Mouse (Mus musculus) midbrain, embryonic 11.5 days (tissue): ENCODE data around the gene Ltbp1. TPM values are rescaled to one million over a fixed set of nuclear protein-coding genes. Genes with fewer than 3 reads are reported as not detected.

Experiments used
- ATAC-seq: fragments of 200-750 bp; cut with Nextera tagmentation; 2 replicates; pipeline ENCODE4 v1.8.0; 2017; ENCODE audit warnings: moderate TSS enrichment, moderate library complexity; ENCODE audit not compliant: low FRiP score
- DNase-seq: peaks from one replicate; pipeline ENCODE4 v3.0.0; 2015; ENCODE audit warnings: low spot score; ENCODE audit errors: missing footprints
- H3K27ac ChIP-seq: fragments of 300-500 bp; sonication (generic); 2 replicates; pipeline ENCODE4 v1.5.1; 2014; ENCODE audit warnings: low read depth, low read length
- H3K27me3 ChIP-seq: fragments of 300-500 bp; sonication (generic); 2 replicates; pipeline ENCODE4 v1.6.1; 2014; ENCODE audit warnings: mild to moderate bottlenecking, low read length, moderate library complexity, mixed read lengths; ENCODE audit not compliant: control insufficient read depth, insufficient read depth
- H3K36me3 ChIP-seq: fragments of 300-500 bp; sonication (generic); 2 replicates; pipeline ENCODE4 v1.6.1; 2014; ENCODE audit warnings: mild to moderate bottlenecking, low read length, moderate library complexity, mixed read lengths; ENCODE audit not compliant: control insufficient read depth, insufficient read depth
- H3K4me1 ChIP-seq: fragments of 300-500 bp; sonication (generic); 2 replicates; pipeline ENCODE4 v1.6.1; 2014; ENCODE audit warnings: low read length; ENCODE audit not compliant: control insufficient read depth, insufficient read depth
- H3K4me2 ChIP-seq: fragments of 300-500 bp; sonication (generic); 2 replicates; pipeline ENCODE4 v1.6.1; 2014; ENCODE audit warnings: mild to moderate bottlenecking, moderate library complexity
- H3K4me3 ChIP-seq: fragments of 300-500 bp; sonication (generic); 2 replicates; pipeline ENCODE4 v1.5.1; 2014; ENCODE audit warnings: low read depth, low read length
- H3K9ac ChIP-seq: fragments of 300-500 bp; sonication (generic); 2 replicates; pipeline ENCODE4 v1.6.1; 2014; ENCODE audit warnings: low read length
- H3K9me3 ChIP-seq: fragments of 300-500 bp; sonication (generic); 2 replicates; pipeline ENCODE4 v1.6.1; 2016; ENCODE audit warnings: low read length; ENCODE audit not compliant: control insufficient read depth
- WGBS: fragments of 180-500 bp; shearing (Covaris S2); extraction: QIAGEN DNeasy Blood & Tissue Kit; methylation state at CpG from one replicate; pipeline ENCODE4 v1.1.7; 2014; 5-methylcytosine and 5-hydroxymethylcytosine counted together
- polyA plus RNA-seq: library from polyadenylated mRNA; unstranded; fragments of >200 nt; fragmentation: Nextera tagmentation; extraction: Ambion mirVana; gene quantifications from 2 replicates; pipeline ENCODE4 v1.2.1, GENCODE M21; 2014

Ltbp1 gene
- polyA plus RNA-seq, 1 experiment from 2014 or later, result 6.2 TPM

DNA sequence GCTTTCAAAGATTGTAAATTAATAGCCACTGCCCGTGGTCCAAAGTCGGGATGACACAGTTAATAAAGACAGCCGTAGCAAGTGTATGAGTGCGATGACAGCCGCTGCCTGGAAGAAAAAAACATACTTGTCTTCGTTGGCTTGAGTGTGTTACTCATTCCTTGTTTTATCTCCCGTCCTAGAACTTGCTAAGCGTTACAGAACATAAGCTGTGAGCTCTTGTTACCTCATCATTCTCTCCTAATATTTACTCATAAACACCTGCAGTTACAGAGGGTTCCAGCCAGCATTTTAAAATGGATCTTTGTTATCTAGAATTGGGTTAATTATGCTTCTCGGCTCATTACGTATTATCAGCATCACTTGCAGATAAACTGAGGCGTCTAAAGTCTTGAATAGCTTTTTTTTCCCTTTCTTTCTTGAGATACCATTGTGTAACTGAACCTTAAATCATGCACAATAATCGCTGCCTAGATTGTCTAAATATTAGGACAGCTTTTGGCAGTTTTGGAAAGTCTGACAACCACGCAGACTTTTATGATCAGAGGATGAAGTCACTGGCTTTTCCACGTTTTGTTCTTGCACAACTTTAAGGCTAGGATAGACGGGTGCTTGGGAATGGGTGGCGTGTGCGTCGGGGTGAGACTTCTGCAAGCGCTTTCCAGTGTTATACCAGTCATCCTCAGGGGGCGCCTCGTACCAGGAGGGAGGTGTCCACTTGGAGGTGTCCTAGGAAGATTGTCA is 28.7 kb downstream of the Ltbp1 start:
- no peaks in the 10 kb centered on the region for H3K27me3 ChIP-seq
- DNase-seq, result no peak
- H3K4me2 ChIP-seq, result no peak overlapping the region
- H3K9ac ChIP-seq, result no peak overlapping the region
- WGBS, result 91% methylated on average over 21 of the region's 21 CpGs
- H3K4me1 ChIP-seq, result no peaks in the 10 kb centered on the region
- H3K27ac ChIP-seq, result no peak overlapping the region
- ATAC-seq, result no peak
- no peak overlapping the region for H3K4me3 ChIP-seq
- no peaks in the 10 kb centered on the region for H3K9me3 ChIP-seq
- no peaks in the 10 kb centered on the region for H3K36me3 ChIP-seq

DNA sequence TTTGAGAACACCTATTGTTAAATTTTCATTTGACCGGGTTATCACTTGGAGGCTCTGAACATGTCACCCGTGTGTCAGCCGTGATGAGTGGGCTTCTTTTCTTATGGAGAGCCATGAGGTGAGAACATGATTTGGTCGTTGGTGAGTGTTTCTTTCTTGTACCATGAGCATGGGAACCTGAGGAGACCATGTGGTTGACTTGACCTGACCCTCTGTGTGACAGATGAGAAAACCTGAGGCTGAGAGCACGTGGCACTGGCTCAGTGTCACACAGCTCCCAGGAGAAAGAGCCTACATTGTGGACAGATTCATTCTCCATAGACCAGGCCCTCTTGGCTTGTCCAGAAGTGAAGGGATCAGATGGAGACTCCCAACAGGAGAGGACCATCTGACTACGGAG is 31.5 kb downstream of the Ltbp1 start:
- DNase-seq, result no peak
- no peak for ATAC-seq
- no peak overlapping the region for H3K9ac ChIP-seq
- no peaks in the 10 kb centered on the region for H3K9me3 ChIP-seq
- H3K4me1 ChIP-seq, result no peaks in the 10 kb centered on the region
- no peaks in the 10 kb centered on the region for H3K27me3 ChIP-seq
- WGBS, result 84% methylated on average over 6 of the region's 6 CpGs
- H3K36me3 ChIP-seq, result no peaks in the 10 kb centered on the region
- no peak overlapping the region for H3K4me3 ChIP-seq
- H3K27ac ChIP-seq, result no peak overlapping the region
- no peak overlapping the region for H3K4me2 ChIP-seq

DNA sequence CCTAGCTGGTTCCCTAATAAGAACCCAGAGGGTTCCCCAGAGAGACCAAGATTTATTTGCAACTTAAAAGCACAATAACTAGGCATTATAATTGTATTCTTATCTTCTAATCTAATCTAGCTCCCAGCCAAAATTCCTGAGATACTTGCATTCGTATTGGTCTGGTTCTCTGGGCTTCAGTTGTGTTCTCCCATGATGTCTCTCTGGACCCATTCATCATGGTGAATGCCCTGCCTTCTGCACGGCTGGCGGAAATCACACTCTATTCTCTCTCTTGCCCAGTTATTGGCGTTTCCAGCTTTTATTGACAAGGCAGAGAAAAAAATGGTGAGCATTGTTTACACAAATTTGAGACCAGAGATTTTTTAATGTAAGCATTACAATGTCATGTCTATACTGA is 33.6 kb downstream of the Ltbp1 start:
- Histone ChIP-seq H3K36me3 (no peaks in the 10 kb centered on the region), H3K4me1 (no peaks in the 10 kb centered on the region), H3K27me3 (no peaks in the 10 kb centered on the region), H3K9me3 (no peaks in the 10 kb centered on the region), H3K4me3 (no peak overlapping the region), H3K27ac (no peak overlapping the region), H3K4me2 (no peak overlapping the region), H3K9ac (no peak overlapping the region)
- DNase-seq (no peak), ATAC-seq (no peak)
- 83% methylated on average over 4 of the region's 4 CpGs for WGBS

DNA sequence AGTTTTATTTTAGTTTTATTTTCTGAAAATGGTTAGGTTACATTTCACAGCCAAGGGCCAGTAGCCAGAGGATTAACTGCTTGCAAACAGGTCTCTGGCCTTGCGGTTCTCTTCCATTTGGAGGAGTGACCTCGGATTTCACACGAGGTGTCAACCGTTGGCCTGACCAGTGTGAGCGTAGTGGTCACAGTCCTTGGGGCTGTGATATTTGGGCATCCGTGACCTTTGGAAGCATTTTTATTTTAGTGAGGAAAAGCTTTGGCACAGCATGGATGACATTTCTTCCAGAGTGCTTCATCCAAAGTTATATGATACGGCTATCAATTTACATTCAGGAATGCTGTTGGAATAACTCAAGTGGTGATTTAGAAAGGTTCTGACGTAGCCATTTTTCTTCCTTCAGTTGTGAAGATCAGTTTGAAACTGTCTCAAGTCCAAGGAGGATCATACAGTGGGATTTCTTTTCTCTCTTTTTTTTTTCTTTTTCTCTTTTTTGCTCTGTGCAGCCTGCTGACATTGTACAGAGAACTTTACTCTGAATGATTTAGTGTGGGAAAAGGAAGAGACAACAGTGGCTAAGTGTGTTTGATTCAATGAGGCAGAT is 44.1 kb downstream of the Ltbp1 start:
- no peak overlapping the region for H3K4me3 ChIP-seq
- H3K27ac ChIP-seq, result no peak overlapping the region
- H3K9ac ChIP-seq, result no peak overlapping the region
- 85% methylated on average over 8 of the region's 8 CpGs for WGBS
- H3K36me3 ChIP-seq, result no peaks in the 10 kb centered on the region
- DNase-seq, result no peak
- H3K4me1 ChIP-seq, result no peaks in the 10 kb centered on the region
- ATAC-seq, result no peak
- no peaks in the 10 kb centered on the region for H3K9me3 ChIP-seq
- H3K4me2 ChIP-seq, result no peak overlapping the region
- no peaks in the 10 kb centered on the region for H3K27me3 ChIP-seq

DNA sequence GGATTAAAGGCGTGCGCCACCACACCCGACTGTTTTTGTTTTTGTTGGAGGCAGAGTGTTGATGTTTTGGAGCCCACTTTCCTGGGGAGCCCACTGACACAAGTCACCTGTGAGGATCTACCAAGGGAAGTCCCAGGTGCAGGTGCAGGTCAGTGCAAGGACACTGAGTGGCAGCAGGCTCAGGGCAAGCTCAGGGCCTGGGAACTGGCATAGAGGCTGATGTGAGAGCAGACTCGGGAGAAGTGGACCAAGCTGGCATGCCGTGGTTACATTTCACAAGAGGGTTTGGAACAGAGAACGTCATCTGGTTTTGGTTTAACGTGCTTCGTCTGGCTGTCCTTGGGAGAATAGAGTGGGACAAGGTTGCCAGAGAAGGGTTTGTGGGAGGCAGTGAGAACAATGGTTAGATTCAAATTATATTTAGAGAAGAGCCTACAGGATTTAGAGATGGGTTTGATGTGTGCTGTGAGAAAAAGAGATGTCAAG is 46.1 kb downstream of the Ltbp1 start:
- ATAC-seq (no peak), DNase-seq (no peak)
- Histone ChIP-seq H3K4me3 (no peak overlapping the region), H3K9ac (no peak overlapping the region), H3K4me2 (no peak overlapping the region), H3K36me3 (no peaks in the 10 kb centered on the region), H3K27me3 (no peaks in the 10 kb centered on the region), H3K4me1 (no peaks in the 10 kb centered on the region), H3K9me3 (no peaks in the 10 kb centered on the region), H3K27ac (no peak overlapping the region)
- 88% methylated on average over 8 of the region's 8 CpGs for WGBS

DNA sequence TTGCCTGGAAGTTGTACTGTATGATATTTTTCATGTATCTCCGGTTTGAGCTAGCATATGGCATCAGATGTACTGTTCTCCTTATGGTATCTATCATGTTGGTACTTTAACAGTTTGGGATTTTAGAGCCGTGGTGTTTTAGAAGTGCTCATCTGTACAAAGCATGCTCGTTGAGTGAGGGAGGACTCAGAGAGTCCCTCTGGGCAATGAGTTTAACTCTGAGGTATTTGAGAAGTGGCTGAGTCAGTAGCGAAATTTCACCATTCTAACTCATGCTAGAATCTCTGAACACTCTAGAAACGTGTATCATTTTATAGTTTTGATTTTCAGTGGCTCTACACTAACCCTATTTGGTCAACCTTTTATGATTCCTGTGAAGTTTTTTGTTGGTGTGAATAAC is 49.9 kb downstream of the Ltbp1 start:
- Histone ChIP-seq H3K4me3 (no peak overlapping the region), H3K9me3 (no peaks in the 10 kb centered on the region), H3K4me1 (no peaks in the 10 kb centered on the region), H3K36me3 (no peaks in the 10 kb centered on the region), H3K27ac (no peak overlapping the region), H3K27me3 (no peaks in the 10 kb centered on the region), H3K4me2 (no peak overlapping the region), H3K9ac (no peak overlapping the region)
- DNase-seq (no peak), ATAC-seq (no peak)
- 80% methylated on average over 5 of the region's 5 CpGs for WGBS

DNA sequence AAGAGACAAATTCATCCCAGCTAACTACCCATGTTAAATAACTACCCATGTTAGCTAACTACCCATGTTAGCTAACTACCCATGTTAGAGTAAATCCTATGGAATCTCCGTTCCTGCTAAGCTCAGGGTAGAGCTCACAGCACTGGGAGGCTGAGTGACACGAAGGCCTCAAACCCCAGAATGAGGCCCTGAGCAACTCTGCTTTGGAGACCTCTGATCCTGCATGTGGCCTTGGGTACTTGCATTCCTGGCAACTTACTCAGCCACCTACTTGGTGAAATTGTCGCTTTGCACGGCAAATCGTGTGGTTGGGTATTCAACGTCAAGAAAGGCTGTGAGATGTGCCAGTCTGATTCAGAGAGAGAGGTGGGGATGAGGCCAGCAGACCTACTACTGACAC is 50.6 kb downstream of the Ltbp1 start:
- H3K4me2 ChIP-seq, result no peak overlapping the region
- H3K9me3 ChIP-seq, result no peaks in the 10 kb centered on the region
- DNase-seq (no peak), ATAC-seq (no peak)
- WGBS, result 89% methylated on average over 6 of the region's 6 CpGs
- H3K27ac ChIP-seq, result no peak overlapping the region
- H3K36me3 ChIP-seq, result no peaks in the 10 kb centered on the region
- no peaks in the 10 kb centered on the region for H3K4me1 ChIP-seq
- no peak overlapping the region for H3K9ac ChIP-seq
- no peaks in the 10 kb centered on the region for H3K27me3 ChIP-seq
- no peak overlapping the region for H3K4me3 ChIP-seq

DNA sequence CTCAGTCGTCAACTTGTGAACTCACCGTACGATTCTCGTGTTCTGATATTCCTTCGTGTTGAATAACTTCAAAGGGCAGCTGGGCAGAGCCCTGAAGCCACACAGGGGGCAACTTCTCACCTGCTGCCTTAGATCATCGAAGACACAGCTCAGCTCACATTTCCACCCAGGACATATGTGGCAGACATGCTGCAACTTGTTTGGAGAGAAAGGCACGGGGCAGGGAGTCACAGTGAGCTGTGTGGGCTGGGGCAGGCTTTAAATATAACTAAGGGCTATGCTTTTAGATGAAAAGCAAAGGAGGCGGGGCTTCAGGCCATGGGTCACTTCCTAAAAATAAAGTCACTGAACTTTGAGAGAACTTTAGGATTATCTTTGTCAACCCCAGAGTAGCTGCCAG is 51.3 kb downstream of the Ltbp1 start:
- Histone ChIP-seq H3K36me3 (no peaks in the 10 kb centered on the region), H3K27me3 (no peaks in the 10 kb centered on the region), H3K4me1 (no peaks in the 10 kb centered on the region), H3K4me2 (no peak overlapping the region), H3K9ac (no peak overlapping the region), H3K4me3 (no peak overlapping the region), H3K9me3 (no peaks in the 10 kb centered on the region), H3K27ac (no peak overlapping the region)
- no peak for ATAC-seq
- DNase-seq, result no peak
- 42% methylated on average over 8 of the region's 8 CpGs for WGBS

DNA sequence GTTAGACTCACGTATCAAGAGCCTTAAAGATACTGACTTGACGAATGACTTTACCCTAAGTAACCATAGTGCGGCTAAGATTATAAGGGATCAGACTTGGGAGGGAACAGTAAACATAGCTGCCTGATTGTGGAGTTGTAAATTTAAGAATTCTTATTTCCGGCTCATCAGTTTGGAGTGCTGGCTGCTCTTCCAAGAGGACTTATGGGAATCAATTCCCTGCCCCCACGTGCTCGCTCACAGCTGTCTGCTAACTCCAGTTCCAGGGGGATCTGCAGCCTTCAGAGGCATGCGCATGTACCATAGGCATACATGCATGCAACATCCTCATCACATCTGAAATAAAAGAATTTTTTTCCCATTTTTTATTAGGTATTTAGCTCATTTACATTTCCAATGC is 61.0 kb downstream of the Ltbp1 start:
- Histone ChIP-seq H3K4me3 (no peak overlapping the region), H3K9me3 (no peaks in the 10 kb centered on the region), H3K4me2 (no peak overlapping the region), H3K9ac (no peak overlapping the region), H3K27ac (no peak overlapping the region), H3K36me3 (no peaks in the 10 kb centered on the region), H3K4me1 (peaks cover 6% of the 10 kb centered on the region), H3K27me3 (peaks cover 11% of the 10 kb centered on the region; the same call in 1 of the 2 replicates)
- DNase-seq (no peak), ATAC-seq (no peak)
- WGBS, result 83% methylated on average over 7 of the region's 7 CpGs
